Mouse (Mus musculus) limb, embryonic 11.5 days (tissue): ENCODE measurements at regions not wholly inside any gene's neighbourhood (a gene's known extent, or its start where the extent isn't known, plus 50 kb on each side); places are given as distances from the start of the nearest gene placed in this dataset.
A peak's percentile ranks its signal among the peaks of the same experiment; 100 is the strongest.

ENCODE experiments used
- ATAC-seq: fragments of 200-750 bp; cut with Nextera tagmentation; 2 replicates; pipeline ENCODE4 v1.8.0; 2017; ENCODE audit warnings: low read depth; ENCODE audit not compliant: insufficient number of reproducible peaks, low FRiP score, low TSS enrichment
- DNase-seq: peaks from one replicate; pipeline ENCODE4 v3.0.0-alpha.2; 2015; ENCODE audit warnings: low spot score
- H3K27ac ChIP-seq: fragments of 300-500 bp; sonication (generic); replicated peaks from 2 replicates; pipeline ENCODE4 v1.5.1; 2014; ENCODE audit warnings: low read depth, mild to moderate bottlenecking, low read length
- H3K27me3 ChIP-seq: fragments of 300-500 bp; sonication (generic); 2 replicates; pipeline ENCODE4 v1.6.1; 2014; ENCODE audit warnings: mild to moderate bottlenecking, low read length, mixed read lengths; ENCODE audit not compliant: control insufficient read depth, insufficient read depth
- H3K36me3 ChIP-seq: fragments of 300-500 bp; sonication (generic); 2 replicates; pipeline ENCODE4 v1.6.1; 2014; ENCODE audit warnings: mild to moderate bottlenecking, low read length, moderate library complexity, mixed read lengths; ENCODE audit not compliant: control insufficient read depth, insufficient read depth
- H3K4me1 ChIP-seq: fragments of 300-500 bp; sonication (generic); 2 replicates; pipeline ENCODE4 v1.6.1; 2014; ENCODE audit warnings: low read length, mixed read lengths; ENCODE audit not compliant: control insufficient read depth, insufficient read depth
- H3K4me2 ChIP-seq: fragments of 300-500 bp; sonication (generic); 2 replicates; pipeline ENCODE4 v1.6.1; 2014; ENCODE audit warnings: low read depth, mild to moderate bottlenecking, moderate library complexity; ENCODE audit not compliant: severe bottlenecking
- H3K4me3 ChIP-seq: fragments of 300-500 bp; sonication (generic); 2 replicates; pipeline ENCODE4 v1.5.1; 2014; ENCODE audit warnings: low read depth, low read length
- H3K9ac ChIP-seq: fragments of 300-500 bp; sonication (generic); 2 replicates; pipeline ENCODE4 v1.6.1; 2014; ENCODE audit warnings: mild to moderate bottlenecking, low read length
- H3K9me3 ChIP-seq: fragments of 300-500 bp; sonication (generic); 2 replicates; pipeline ENCODE4 v1.6.1; 2016; ENCODE audit warnings: low read length; ENCODE audit not compliant: control insufficient read depth
- WGBS: fragments of 180-500 bp; shearing (Covaris S2); extraction: QIAGEN DNeasy Blood & Tissue Kit; methylation state at CpG from one replicate; pipeline ENCODE4 v1.1.7; 2014; 5-methylcytosine and 5-hydroxymethylcytosine counted together

DNA sequence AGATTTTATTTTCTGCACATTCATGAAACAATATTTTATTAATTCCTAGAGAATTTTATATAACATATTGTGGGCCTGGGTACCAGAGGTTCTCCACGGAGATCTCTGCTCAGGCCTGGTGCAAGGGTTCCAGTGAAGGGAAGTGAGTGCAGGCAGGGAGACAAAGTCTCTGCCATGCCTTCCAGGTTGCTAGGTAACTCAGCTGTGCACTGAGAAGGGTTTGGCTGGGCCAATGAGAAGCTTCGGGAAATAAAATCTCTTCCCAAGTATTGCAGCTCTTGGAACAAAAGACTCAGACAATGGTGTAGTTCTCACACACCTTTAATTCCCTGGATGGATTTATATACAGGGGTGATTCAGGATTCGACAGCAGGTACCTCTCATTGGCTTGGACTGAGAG, 223.0 kb downstream of the Aldoart1 start:
- Histone ChIP-seq H3K27me3 (no peaks in the 10 kb centered on the region), H3K4me3 (no peak overlapping the region), H3K4me1 (peaks cover 5% of the 10 kb centered on the region; the same call in 1 of the 2 replicates), H3K36me3 (no peaks in the 10 kb centered on the region), H3K9ac (no peak overlapping the region), H3K9me3 (no peaks in the 10 kb centered on the region; the same call in 1 of the 2 replicates), H3K27ac (no peak overlapping the region), H3K4me2 (no peak overlapping the region)
- 56% methylated on average over 3 of the region's 3 CpGs for WGBS
- DNase-seq (no peak), ATAC-seq (no peak)

DNA sequence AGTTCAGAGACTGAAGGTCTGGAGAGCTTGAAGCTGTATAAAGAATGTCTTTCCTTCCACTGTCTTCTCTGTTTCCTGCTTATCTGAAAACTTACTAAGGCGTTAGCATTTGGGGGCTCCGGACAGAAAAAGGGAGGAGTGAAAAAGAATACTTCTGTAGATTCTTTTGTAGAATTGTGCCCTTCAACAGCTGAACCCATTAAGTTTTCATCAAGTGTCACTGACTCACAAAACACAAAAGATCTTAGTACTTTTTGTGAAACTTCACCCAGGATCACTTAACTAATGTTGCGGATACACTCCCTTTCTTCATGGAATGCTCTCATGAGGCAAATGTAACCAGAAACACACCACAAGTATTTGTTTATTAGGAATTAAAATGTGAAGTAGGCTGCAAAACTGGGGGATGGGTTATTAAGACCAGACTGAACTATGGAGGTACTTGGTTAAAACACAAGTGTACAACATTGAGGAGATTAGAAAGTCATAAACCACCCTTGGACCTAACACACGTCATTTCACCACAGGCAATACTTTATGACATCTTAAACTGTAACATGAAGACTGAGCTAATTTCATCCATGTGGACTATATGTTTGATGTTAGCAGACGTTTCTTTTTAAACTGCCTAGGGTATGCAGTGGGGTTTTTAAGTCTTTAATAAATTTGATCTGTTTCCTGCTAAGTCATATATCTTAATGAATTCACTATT, 225.1 kb downstream of the Aldoart1 start:
- no peak for DNase-seq

DNA sequence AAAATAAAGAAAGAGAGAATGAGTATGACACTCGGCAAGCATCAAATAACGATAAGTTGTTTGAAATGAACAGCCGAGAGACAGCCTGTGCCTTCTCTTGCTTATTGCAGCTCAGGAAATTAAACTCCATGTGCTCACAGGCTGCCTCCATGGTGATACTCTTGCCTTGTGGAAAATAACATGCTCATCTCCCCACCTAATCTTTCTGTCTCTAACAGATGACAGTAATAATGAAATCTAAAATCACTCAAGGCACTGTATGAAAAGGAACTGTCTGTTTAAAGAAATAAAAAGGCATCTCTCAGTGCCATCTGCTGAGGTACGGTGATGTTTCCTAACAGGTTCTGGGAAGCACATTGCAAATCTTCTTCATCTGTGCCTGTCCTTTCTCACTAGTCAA, 247.3 kb downstream of the Aldoart1 start:
- no peak overlapping the region for H3K27ac ChIP-seq
- no peaks in the 10 kb centered on the region for H3K36me3 ChIP-seq
- H3K4me1 ChIP-seq, result no peaks in the 10 kb centered on the region
- no peak for ATAC-seq
- no peaks in the 10 kb centered on the region for H3K9me3 ChIP-seq
- WGBS, result 89% methylated on average over 4 of the region's 4 CpGs
- no peak overlapping the region for H3K4me2 ChIP-seq
- H3K4me3 ChIP-seq, result no peak overlapping the region
- no peak for DNase-seq
- H3K9ac ChIP-seq, result no peak overlapping the region
- no peaks in the 10 kb centered on the region for H3K27me3 ChIP-seq

More for the DNA sequence above, 225.1 kb downstream of the Aldoart1 start:
- WGBS, result 23% methylated on average over 5 of the region's 5 CpGs
- H3K36me3 ChIP-seq, result no peaks in the 10 kb centered on the region
- H3K4me1 ChIP-seq, result peaks cover 5% of the 10 kb centered on the region; the same call in 1 of the 2 replicates
- no peak overlapping the region for H3K4me3 ChIP-seq
- no peak overlapping the region for H3K4me2 ChIP-seq
- no peak overlapping the region for H3K27ac ChIP-seq
- peak; percentile 91 for ATAC-seq
- H3K9ac ChIP-seq, result no peak overlapping the region
- no peaks in the 10 kb centered on the region; the same call in 1 of the 2 replicates for H3K9me3 ChIP-seq
- no peaks in the 10 kb centered on the region for H3K27me3 ChIP-seq

DNA sequence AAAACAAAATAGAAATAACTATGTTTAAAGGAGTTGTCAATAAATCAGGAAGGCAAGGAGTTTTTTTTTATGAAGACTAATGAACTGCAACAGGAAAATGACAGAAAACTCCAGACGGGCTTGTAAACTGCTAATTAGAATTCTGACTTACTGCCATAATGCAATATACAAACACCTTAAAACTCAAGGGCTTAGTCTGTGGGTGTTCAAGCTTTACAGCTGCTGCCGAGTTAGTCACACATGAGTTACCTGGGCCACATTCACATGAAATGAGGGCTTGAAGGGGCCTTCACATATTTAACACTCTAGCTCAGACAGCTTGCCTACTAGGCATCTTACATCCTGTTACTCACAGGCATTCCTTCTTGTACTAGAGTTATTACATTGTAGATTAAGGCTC, 256.9 kb downstream of the Aldoart1 start:
- H3K4me1 ChIP-seq, result no peaks in the 10 kb centered on the region
- no peak for ATAC-seq
- H3K4me2 ChIP-seq, result no peak overlapping the region
- no peak overlapping the region for H3K9ac ChIP-seq
- 21% methylated on average over 2 of the region's 2 CpGs for WGBS
- H3K36me3 ChIP-seq, result no peaks in the 10 kb centered on the region
- H3K9me3 ChIP-seq, result no peaks in the 10 kb centered on the region
- H3K27me3 ChIP-seq, result no peaks in the 10 kb centered on the region
- no peak for DNase-seq
- H3K4me3 ChIP-seq, result no peak overlapping the region
- no peak overlapping the region for H3K27ac ChIP-seq

DNA sequence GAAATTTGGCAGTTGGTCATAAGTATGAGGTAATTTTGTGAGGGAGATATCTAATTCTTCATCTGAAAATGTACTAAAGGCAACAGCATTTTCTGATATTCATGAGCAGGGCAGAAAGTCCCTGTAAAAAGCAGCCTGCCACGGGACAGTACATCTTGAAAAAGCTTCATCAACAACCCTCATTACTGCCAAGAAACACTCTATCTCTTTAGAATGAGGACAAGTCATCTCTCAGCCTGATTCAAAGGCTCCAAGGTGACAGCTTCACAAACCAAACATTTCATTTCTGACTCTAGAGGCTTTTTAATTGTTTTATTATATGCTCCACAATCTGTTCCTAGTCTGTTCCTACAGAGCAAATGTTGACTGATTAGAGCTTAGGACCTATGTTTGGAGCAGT, 260.3 kb downstream of the Aldoart1 start:
- no peaks in the 10 kb centered on the region for H3K4me1 ChIP-seq
- no peak overlapping the region for H3K9ac ChIP-seq
- H3K27me3 ChIP-seq, result no peaks in the 10 kb centered on the region
- no peak overlapping the region for H3K4me3 ChIP-seq
- H3K27ac ChIP-seq, result no peak overlapping the region
- DNase-seq (no peak), ATAC-seq (no peak)
- H3K9me3 ChIP-seq, result no peaks in the 10 kb centered on the region
- WGBS, result 69% methylated on average over 1 of the region's 1 CpGs
- no peaks in the 10 kb centered on the region for H3K36me3 ChIP-seq
- no peak overlapping the region for H3K4me2 ChIP-seq

GRCm38 (mm10) chr4:72574946-72575345, 277.5 kb downstream of the Aldoart1 start:
- H3K4me1 ChIP-seq, result no peaks in the 10 kb centered on the region
- ATAC-seq, result no peak
- H3K27ac ChIP-seq, result no peak overlapping the region
- no peaks in the 10 kb centered on the region for H3K9me3 ChIP-seq
- H3K27me3 ChIP-seq, result no peaks in the 10 kb centered on the region
- no peak overlapping the region for H3K4me3 ChIP-seq
- H3K4me2 ChIP-seq, result no peak overlapping the region
- 76% methylated on average over 1 of the region's 1 CpGs for WGBS
- no peaks in the 10 kb centered on the region for H3K36me3 ChIP-seq
- DNase-seq, result no peak
- H3K9ac ChIP-seq, result no peak overlapping the region

DNA sequence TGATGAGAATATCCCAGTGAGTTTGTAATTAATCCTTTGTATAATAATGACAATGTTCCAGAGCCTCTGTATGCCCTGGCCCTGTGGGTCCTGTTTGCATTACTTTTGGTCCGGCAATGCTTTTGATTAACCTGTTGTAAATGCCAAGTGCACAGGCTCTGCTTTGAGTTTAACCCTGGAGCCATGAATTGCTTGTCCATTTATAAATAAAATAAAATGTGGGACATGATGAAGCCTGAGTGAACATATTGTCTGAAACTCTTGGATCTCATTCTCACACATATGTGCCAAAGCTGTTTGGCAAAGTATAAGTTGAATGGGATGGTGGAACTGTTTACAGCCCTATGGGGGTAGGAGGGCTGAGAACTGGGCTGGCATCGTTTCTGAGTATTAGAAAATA, 280.5 kb downstream of the Aldoart1 start:
- 63% methylated on average over 2 of the region's 2 CpGs for WGBS

GRCm38 (mm10) chr4:72565186-72565585, 287.2 kb downstream of the Aldoart1 start:
- ATAC-seq (no peak), DNase-seq (no peak)
- no peaks in the 10 kb centered on the region for H3K36me3 ChIP-seq
- no peak overlapping the region for H3K9ac ChIP-seq
- no peaks in the 10 kb centered on the region for H3K9me3 ChIP-seq
- 83% methylated on average over 3 of the region's 3 CpGs for WGBS
- H3K4me1 ChIP-seq, result no peaks in the 10 kb centered on the region
- no peak overlapping the region for H3K27ac ChIP-seq
- H3K27me3 ChIP-seq, result no peaks in the 10 kb centered on the region
- H3K4me2 ChIP-seq, result no peak overlapping the region
- H3K4me3 ChIP-seq, result no peak overlapping the region

More for the DNA sequence above, 280.5 kb downstream of the Aldoart1 start:
- ATAC-seq (no peak), DNase-seq (no peak)
- Histone ChIP-seq H3K9ac (no peak overlapping the region), H3K36me3 (no peaks in the 10 kb centered on the region), H3K4me1 (no peaks in the 10 kb centered on the region), H3K9me3 (no peaks in the 10 kb centered on the region), H3K27ac (no peak overlapping the region), H3K4me2 (no peak overlapping the region), H3K4me3 (no peak overlapping the region), H3K27me3 (no peaks in the 10 kb centered on the region)
